Mouse (Mus musculus): Measurements from ENCODE around the gene Zfp644. TPM values are rescaled to one million over a fixed set of nuclear protein-coding genes. Genes with fewer than 3 reads are reported as not detected.

Gene Zfp644
- total RNA-seq, 2 experiments from 2014 or later: 51.7 to 68.0 TPM

DNA sequence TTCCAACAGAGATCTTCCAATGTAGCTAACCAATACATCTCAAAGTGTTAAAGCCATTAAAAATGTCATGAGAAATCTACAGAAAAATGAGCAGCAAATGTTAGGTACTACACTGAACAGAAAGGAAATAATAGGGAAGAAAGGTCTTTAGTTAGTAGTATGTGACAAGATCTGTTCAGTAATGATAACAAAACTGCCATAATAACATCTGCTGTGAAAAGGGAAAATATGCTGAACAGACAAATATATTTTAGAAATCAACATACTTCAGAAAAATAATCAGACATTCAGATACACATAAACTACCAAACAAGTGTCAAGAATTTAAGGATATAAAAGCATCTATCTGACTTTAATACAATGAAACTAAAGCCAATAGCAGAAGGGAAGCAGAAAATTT is 24.5 kb downstream of the Zfp644 start:
- ATAC-seq (replicated peaks; ENCODE audit: low FRiP score, poor library complexity, severe bottlenecking): no peak

DNA sequence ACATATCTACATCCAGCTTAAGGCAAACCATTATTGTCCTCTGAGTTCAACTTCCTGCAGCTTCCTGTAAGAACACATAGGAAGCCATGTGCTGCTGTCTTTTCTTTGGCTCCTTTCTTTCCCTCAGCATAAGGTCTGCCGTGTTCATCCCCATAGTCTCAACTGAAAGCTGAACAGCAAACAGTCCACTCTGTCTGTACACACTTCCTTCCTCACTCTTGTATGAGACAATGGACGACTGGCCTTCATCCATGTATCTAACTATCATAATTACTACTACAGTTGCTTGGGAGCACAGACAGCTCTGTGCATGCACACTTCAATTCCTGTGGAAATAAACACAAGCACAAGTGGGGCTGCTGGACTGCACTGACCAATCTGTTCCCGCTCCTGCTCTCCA is 25.2 kb downstream of the Zfp644 start:
- ATAC-seq (replicated peaks; ENCODE audit: low FRiP score, poor library complexity, severe bottlenecking): no peak

DNA sequence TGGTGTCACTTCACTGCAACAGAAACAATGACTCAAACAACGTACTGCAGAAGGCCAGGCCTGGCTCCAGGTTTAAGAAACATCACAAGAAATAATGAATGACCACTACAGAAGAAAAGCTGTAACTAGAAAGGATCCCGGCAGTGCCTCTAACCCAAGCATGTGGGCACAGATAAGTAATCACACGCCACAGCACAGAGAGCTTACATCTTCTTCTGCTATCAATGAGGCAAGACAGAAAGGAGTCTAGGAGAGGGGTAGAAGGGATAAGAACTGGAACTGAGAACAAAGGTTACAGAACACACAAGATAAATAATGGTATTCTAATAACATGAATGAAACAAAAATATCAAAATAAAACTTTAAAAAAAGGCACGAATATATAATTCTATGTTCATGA is 32.2 kb downstream of the Zfp644 start:
- 0 out of 2 replicates have a peak, but pooled peaks have one; percentile 57 for ATAC-seq (replicated peaks; ENCODE audit: low FRiP score, poor library complexity, severe bottlenecking)

DNA sequence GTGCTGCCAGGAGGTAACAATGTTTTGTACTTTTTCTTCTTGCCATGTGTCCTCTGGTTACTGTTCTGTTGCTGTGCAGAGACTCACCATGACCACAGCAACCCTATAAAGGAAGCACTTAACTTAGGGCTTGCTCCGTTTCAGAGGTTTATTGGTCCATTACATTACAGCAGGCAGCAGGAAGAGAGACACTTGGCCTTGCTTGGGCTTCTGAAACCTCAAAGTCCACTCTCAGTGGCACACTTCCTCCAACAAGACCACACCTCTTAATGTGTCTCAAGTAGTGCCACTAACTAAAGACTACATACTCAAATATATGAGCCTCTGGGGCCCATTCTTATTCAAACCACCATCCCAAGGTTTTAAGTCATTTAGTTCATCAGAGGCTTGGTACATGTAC is 36.2 kb downstream of the Zfp644 start:
- no peak for ATAC-seq (replicated peaks; ENCODE audit: low FRiP score, poor library complexity, severe bottlenecking)

DNA sequence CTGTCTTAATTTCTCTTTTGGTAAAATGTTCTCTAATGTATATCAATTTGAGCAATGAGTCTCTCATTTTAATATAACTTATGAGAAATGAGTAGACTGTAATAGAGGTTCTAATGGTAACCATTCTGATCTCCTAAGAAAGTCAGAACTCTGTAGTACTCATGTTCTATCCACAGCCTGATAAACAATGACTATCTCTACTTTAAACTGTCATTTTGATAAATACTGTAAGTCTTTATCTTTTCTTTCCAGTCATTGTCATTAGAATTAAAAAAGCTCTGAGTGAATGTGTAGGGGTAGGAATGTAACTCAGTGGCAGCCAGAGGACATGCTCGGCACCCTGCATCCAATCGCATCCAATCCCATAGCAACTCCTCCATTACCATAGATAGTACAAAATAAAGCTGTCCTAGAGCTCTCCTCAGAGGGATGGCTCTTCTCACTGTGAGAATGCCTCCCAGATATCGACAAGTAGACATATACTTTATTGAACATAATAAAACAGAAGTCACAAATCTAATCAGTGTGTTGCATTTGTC is 44.2 kb downstream of the Zfp644 start:
- no peak for ATAC-seq (replicated peaks; ENCODE audit: low FRiP score, poor library complexity, severe bottlenecking)

DNA sequence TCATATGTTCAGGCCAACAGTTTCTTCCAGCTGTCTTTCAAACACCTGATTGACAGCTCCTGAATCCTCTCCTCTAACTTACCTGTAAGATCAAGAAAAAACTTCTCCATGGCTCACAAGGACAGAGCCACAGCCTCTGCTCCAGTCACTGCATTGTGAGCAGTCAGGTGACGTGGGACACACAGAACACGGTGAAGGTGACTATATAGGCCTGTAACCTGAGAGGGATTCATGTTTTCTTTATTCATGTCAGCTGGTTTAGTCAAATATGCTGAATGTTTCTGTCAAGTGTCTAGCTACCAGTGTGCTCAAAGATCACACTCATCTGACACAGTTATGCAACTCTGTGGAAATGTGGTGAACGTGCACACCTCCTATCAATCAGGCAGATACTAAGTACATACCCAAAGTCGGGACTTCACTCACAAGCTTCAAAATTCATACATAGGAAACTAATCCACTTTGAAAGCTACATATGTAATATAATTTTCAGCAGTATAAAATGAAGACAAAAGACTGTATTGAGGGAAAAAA is 44.8 kb downstream of the Zfp644 start:
- ATAC-seq (replicated peaks; ENCODE audit: low FRiP score, poor library complexity, severe bottlenecking): no peak

DNA sequence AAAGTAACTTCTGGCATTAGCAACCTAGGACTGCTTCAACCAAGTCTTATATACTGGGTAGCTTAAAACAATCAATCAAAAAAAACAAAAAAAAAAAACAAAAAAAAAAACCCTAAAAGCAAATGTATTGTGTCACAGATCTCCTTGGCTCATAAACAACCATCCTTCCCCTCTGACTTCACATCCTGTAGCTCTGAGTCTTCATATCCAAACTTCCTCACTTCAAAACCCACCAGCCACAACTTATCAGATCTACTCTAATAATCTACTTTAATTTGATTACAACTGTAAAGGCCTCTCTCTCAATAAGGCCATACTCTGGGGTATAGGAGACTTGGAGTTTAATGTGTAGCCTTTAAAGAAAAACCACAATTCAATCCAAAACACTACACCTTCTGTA is 47.1 kb downstream of the Zfp644 start:
- ATAC-seq (replicated peaks; ENCODE audit: low FRiP score, poor library complexity, severe bottlenecking): no peak

DNA sequence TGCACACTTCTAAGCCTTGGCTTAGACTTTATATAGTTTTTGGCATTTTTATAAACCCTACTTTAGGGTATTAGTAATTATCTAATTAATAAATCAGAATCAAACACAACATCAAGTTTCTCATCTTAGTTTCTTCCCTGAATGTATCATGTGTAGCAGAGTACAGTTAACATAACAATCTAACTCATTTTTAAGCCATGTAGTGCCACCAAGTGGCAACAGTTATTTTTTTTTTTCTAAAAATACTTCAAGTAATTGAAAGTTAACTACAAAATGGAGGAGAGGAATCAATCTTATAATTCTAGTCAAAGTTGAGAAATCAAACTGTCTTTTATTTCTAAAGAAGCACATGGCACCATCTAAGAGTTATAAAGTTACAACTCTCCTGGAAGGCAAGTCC is 47.6 kb downstream of the Zfp644 start:
- no peak for ATAC-seq (replicated peaks; ENCODE audit: low FRiP score, poor library complexity, severe bottlenecking)

DNA sequence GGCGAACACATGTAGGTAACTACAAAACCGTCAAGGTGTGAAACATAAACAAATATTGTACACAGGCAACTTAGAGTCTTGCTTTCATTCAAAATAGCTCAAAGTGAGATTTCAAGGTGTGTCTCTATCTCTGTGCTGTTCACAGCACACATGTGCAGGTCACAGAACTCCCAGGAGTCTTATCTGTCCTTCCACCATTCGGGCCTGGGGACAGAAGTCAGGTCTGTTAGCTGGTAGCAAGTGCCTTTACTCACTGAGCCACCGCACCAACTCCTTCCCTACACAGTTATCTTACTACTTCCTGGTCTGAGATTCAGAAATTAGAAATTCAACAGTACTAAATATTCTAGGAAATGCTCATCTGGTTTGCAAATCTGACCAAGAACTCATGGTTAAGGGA is 53.7 kb downstream of the Zfp644 start:
- no peak for ATAC-seq (replicated peaks; ENCODE audit: low FRiP score, poor library complexity, severe bottlenecking)

DNA sequence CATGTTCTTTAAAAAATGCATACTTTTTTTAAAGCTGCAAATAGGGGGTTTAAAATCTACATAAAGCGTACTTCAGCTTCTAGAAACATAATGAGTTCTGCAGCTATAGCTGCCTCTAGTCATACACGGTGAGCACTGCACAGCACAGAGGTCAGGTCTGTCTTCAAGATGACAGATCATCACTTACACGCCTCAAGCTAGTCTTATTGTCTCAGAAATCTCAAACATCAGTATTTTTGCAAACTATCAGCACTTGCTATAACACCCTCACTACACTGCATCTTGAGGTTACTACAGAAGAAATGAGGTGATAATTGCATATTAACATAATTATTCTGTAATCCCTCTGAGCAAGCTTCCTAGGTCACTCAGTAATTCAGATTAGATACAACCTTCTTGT is 55.2 kb downstream of the Zfp644 start:
- ATAC-seq (replicated peaks; ENCODE audit: low FRiP score, poor library complexity, severe bottlenecking): no peak

DNA sequence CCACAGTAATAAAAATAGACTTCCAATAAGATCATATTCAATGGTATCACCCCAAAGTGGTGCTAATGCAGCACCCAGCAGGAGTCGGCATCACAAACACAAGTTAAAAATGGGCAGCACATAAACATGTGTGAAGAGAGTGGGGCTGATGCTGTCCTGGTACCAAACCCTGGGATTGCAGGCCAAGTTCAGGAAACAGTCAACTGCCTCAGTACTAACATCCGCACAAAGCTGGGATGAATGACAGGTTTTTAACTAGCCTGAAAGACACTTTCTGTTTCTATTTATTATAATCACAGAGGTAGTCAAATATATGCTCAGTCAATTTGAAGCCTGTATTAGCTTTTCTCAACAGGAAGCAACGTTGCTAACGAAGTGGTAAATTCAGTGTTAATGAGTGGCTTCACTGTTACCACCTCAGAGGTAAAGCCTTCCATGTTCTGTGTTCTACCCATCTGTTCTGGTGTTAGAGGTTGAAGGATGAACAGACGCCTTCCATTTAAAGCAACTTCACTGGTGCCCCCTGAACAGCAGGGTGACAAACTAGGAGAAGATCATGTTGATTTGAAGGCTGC is 56.8 kb downstream of the Zfp644 start:
- no peak for ATAC-seq (replicated peaks; ENCODE audit: low FRiP score, poor library complexity, severe bottlenecking)

DNA sequence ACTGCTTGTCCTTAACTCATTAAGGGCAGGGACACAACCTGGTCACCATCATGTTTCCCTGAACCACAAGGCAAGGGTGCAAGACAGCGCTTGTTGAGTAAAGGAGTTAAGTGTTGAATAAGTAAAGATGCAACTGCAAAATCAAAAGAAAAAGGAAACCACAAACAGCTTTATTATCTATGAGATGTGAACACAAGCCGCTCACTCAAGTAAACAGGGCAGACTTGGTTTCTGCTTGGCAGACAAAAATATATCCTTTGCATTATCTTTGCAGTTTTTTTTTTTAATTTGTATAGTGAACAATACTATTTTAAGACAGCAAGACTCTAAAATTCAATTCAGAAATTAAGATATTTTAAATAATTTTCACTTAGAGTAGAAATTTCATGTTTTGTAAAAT is 57.5 kb downstream of the Zfp644 start:
- no peak for ATAC-seq (replicated peaks; ENCODE audit: low FRiP score, poor library complexity, severe bottlenecking)

DNA sequence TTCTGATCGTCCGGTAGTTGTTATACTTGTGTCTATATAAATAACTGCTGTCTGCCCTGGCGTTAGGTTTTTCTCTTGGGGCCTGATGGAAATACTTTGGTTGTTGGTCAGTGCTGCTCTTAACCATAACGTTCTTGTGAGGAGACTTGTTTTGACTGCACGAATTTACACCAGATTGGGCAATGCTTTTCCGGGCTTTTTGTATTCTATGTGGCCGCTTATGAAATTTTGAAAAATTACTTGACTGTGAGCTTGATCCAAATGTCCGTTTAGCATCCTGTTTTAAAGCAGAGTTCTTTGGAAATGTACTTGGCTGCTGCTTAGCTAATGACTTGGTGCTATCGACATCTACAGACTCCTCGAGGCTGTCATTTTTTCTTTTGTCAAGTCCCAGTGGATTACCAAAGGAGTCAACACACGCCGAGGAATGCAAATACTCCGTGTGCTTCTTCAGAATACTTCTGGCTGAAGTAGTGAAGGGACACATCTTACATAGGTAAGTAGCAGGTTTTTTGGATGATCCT is 60.6 kb downstream of the Zfp644 start:
- ATAC-seq (replicated peaks; ENCODE audit: low FRiP score, poor library complexity, severe bottlenecking): no peak

DNA sequence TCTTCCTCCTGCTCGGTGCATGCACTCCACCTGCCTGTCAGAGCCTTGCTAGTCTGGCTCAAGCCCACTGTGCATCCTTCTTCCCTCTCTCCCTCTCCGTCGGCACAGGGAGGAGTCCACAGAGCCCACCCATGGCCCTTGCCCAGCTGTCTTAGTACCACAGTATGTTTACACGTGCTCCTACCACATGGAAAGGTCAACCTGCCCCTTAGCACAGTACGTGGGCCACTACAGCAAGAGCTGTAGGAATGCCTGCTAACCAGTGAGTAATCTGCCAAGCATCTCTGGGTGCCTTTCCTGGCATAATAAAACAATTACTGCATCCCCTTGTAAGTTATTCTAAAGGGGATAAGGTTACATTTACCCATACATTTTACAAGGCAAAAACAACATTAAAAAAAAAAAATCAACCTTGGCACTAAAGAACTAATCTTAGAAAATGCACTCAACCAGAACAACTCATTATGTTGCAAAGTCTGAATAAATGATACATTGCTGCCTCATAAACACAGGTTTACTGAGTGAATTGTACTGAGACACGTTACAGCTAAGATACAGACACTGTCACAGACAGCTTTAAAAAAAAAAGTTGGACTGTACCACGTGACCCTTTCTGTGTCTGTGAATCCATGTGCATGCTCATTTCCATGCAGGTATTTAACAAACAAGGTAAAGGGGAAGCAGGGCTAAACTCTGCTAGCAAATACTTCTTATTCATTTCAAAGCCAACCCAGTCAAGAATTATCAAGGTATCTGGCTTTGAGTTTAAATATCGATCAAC is 68.5 kb downstream of the Zfp644 start:
- ATAC-seq (replicated peaks; ENCODE audit: low FRiP score, poor library complexity, severe bottlenecking): no peak

DNA sequence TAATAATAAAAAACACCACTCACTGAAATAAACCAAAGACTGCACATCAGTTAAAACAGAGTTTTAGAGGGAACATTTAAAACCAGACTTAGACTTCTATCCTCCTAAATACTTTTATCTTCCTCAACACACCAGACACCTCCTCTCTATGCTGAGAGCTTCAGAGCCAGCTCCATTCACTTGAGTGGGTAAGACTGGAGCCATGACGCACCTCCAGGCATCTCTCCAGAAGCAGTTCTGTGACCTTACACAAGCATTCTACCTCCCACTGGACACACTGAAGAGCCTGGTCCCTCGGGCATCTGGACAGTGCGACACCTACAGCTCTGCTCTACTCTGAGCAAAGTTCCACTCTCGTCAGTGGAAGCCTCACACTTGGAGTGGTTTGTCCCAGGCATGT is 73.8 kb downstream of the Zfp644 start:
- no peak for ATAC-seq (replicated peaks; ENCODE audit: low FRiP score, poor library complexity, severe bottlenecking)

DNA sequence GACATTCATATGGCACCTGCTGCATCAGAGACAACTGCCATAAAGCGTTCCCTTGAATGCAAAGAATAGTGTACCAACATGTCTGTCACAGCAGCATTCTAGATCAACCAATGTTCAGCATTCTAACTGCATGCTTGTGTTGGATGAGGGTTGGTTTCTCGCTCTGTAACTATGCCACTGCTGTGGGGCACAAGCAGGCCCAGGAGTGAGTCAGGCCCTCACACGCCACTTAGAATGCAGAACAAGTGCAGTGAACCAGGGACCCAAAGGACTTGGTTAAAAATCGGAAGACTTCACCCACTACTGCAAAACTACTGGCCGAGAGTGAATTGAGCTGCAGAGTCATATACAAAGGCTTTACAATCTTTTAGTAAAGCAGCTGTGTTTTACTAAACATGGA is 74.9 kb downstream of the Zfp644 start:
- ATAC-seq (replicated peaks; ENCODE audit: low FRiP score, poor library complexity, severe bottlenecking): no peak

DNA sequence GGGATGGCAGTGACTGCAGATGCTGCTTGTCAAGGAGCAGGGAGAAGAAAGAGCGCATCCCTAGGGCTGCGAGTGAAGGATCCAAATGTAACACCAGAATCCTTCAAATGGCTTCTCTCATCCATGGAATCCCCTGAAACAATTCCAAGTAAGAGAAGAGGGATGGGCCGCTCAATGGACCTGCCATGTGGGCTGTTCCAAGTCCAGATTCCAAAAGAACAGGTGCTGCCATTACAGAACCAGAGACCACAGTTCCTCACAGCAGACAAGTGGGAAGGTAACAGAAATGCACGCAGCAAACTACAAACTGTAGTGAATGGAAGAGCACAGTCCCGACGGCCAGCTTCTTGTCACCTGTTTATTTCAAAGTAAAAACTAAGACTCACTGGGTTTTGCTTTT is 76.6 kb downstream of the Zfp644 start:
- ATAC-seq (replicated peaks; ENCODE audit: low FRiP score, poor library complexity, severe bottlenecking): no peak

DNA sequence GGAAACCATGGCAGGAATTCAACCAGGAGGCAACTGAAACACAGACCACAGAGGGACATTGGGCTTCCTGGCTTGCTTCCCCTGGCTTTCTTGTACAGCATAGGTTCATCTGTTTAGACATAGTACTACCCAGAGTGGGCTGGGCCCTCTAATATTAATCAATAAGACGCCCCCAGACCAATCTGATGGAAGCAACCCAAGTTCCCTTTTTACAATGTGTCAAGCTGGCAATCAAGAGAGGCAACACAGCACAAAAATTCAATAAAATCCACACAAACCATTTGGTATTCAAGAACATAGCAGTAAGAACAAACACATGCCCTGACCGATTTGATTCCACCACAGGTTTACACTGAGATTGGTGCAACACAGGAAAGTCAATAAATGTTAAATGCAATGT is 82.1 kb downstream of the Zfp644 start:
- no peak for ATAC-seq (replicated peaks; ENCODE audit: low FRiP score, poor library complexity, severe bottlenecking)

DNA sequence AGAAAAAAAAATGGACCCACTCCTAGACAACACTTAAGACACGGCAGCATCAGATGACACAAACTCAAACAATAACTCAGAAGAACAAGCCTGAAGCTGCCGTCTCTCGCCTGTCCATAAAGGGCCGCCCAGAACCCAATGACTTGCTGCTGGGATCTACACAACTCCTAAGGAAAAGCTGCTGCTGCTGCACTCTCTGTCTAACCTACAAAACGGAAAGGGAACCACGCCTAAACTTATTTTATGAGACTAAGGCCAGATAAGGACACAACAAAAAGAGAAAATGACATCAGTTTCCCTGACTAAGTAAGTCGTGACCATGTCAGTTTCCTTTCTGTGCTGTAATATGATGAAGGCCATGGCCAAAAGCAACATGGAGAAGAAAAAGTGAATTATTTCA is 82.5 kb downstream of the Zfp644 start:
- no peak for ATAC-seq (replicated peaks; ENCODE audit: low FRiP score, poor library complexity, severe bottlenecking)

DNA sequence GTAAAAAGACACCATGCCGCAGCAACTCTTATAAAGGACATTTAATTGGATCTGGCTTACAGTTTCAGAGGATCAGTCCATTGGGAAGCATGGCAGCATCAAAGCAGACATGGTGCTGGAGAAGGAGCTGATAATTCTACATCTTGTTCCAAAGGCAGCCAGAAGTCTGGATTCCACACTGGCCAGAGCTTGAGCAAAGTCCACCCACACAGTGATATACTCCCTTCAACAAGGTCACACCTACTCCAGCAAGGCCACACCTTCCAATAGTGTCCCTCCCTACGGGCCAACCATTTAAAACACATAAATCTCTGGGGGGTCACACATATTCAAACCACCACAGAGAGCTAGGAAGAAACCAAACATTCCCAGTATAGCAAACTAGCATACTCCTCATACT is 84.9 kb downstream of the Zfp644 start:
- ATAC-seq (replicated peaks; ENCODE audit: low FRiP score, poor library complexity, severe bottlenecking): no peak

DNA sequence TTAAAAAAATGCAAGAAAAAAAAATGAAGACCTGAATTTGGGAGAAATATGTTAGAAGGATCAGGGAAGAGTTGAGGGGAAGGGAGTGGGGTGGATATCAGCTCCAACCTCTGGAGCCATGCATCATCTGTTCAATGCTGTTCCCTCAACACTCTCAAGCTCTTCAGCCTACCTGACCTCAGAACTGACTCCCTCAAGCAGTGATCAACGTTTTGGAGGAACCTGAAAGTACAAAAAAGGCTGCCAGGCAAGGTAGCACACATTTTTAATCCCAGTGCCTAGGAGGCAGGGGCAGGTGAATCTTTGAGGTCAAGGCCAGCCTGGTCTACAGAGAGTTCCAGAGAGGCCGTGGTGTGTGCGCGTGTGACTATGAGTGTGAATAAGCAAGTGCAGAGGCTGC is 88.3 kb downstream of the Zfp644 start, which contains the start of gene Gm17304:
Gene Gm17304 (plus strand): TSS at position 301 of the 400 bp plus-strand sequence.
- ATAC-seq (replicated peaks; ENCODE audit: low FRiP score, poor library complexity, severe bottlenecking): no peak
